Mouse (Mus musculus) CD4-positive, CD25-positive, alpha-beta regulatory T cell, adult 2 months (primary cell): ENCODE measurements around the gene Pla2g4e.
"Not testable (repeated sequence)": the region's sequence is repeated elsewhere in the genome, so short reads cannot be mapped to it uniquely, and the experiment has no call there.

ENCODE experiments used
- DNase-seq: peaks from one replicate; pipeline ENCODE4 v3.0.0-alpha.2; 2012; ENCODE audit warnings: low read depth, low spot score

The Pla2g4e gene

GRCm38 (mm10) chr2:120244679-120245420 is at the start of gene Pla2g4e:
TSS of gene Pla2g4e (minus strand) at chr2:120245335.
- DNase-seq: no peak

- DNase-seq: no peak
Measured at GRCm38 (mm10) chr2:120291471-120292078, 46.4 kb upstream of the Pla2g4e start.

DNA sequence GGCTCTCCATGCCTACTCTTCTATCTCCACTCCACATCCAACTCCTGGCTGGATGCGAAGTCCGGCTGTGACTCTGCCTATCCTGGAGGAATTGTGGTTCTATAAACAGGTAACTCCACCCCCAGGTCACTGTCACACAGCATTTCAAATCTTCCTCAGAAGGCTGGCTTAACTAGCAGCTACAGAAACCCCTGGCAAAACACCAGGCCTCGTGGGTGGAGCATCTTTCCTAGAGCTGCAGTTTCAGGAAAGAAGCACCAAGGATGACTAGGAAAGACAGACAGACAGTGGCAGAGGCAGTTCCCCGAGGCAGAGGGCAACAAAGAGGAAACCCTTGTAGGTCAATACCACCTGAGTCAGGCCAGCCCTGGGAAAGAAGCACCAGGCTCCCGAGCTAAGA is 43.9 kb upstream of the Pla2g4e start, which contains the start of gene Pla2g4d:
Gene Pla2g4d, minus strand, starts transcription at position 203 of the 400 bp plus-strand sequence.
- no peak for DNase-seq

DNA sequence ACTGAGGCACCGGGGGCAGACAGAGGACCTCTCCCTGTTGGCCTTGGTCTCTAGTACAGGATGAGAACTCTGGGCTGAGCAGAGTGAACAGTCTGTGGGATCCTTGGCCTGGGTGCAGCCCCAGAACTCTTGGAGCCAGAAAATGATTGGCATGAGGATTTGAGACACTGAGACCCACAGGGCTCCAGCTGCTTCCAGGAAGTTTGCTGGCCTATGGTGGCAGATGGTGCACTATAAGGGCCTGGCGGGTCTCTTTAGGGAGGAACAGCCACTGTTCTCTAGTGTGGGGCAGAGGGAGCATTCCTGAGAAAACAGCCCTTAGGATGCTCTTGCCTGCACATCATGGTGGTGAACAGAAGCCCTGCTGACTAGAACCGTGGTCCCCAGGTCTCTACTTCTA is 43.3 kb upstream of the Pla2g4e start:
- no peak for DNase-seq

- no peak for DNase-seq
Measured at GRCm38 (mm10) chr2:120285639-120286038, 40.5 kb upstream of the Pla2g4e start.

GRCm38 (mm10) chr2:120284705-120285104 is 39.6 kb upstream of the Pla2g4e start:
- no peak for DNase-seq

GRCm38 (mm10) chr2:120284094-120284493 is 39.0 kb upstream of the Pla2g4e start:
- DNase-seq: no peak

GRCm38 (mm10) chr2:120283550-120283949 is 38.4 kb upstream of the Pla2g4e start:
- DNase-seq: no peak

DNA sequence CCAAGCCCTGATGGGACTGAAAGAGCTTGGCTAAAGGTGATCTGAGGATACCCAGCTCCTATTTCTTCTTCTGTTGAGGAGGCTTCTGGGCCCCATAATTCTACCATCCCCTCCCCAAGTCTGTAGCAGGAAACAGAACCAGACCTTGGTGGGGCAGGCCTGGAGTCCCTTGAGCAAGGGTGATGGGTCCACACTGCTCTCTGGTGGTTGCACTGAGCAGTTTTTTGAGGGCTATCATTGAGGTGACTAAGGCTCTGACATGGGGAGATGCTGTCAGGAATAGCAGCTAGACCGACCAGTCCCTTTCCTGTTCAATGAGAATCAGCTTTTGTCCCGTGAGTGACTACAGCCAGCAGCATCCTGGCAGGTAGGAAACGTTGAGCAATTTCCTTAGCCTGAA is 36.1 kb upstream of the Pla2g4e start:
- no peak for DNase-seq

GRCm38 (mm10) chr2:120279961-120280360 is 34.8 kb upstream of the Pla2g4e start:
- DNase-seq: peak; percentile 67

DNA sequence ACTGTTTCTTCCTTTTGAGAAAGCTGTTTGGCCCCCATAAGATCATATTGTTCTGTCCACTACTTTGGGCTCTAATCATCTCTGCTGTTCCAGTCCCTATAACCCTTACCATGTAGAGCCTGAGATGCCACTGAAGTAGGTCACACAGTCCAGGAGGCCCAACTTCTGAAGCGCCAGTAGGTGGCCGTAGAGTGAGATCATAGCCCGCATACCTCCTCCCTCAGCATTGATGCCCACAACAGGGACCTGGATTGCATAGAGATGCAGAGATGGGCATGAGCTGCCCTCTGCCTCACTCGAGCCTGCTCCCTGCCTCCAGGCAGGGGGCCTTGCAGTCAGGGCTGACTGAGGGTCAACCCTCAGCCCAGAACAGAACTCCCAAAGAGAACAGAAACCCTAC is 31.8 kb upstream of the Pla2g4e start:
- no peak for DNase-seq

- peak; percentile 12 for DNase-seq
Measured at GRCm38 (mm10) chr2:120268635-120269034, 23.5 kb upstream of the Pla2g4e start.

DNA sequence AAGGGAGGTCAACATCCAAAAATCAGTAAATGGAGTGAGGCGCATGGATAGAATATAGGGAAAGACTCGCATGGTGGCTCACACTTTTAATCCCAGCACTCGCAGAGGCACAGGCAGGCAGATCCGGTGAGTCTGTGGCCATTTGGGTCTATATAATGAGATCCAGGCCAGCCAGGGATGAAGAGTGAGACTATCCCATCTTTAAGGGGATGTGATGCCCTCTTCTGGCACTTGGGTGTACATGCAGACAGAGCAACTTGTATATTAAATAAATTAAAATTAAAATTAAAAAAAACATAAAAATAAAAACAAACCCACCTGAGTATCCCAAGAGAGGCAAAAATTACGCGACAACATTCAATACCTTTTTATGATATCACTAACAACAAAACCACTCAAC is 20.4 kb upstream of the Pla2g4e start:
- DNase-seq: no peak

DNA sequence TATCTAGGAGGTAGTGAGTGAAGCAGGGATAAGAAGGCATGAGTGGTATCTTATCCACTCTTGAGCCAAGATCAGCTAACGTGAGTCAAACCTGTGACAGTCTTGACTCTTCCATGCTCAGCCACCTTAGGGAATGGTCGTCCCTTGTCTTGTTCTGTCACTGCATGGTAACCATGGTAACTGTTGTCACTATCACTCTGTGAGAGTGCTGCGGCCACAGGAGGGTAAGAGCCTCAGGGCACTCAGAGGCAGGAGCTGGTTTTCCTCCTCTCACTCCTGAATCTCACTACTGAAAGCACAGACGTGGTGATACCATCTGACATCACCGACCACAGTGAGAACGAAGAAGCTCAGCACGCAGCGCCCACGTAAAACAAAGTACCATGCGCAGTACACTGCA is 19.7 kb upstream of the Pla2g4e start:
- DNase-seq: no peak

- no peak for DNase-seq
Measured at GRCm38 (mm10) chr2:120262876-120263275, 17.7 kb upstream of the Pla2g4e start.

- no peak for DNase-seq
Measured at GRCm38 (mm10) chr2:120261346-120261745, 16.2 kb upstream of the Pla2g4e start.

DNA sequence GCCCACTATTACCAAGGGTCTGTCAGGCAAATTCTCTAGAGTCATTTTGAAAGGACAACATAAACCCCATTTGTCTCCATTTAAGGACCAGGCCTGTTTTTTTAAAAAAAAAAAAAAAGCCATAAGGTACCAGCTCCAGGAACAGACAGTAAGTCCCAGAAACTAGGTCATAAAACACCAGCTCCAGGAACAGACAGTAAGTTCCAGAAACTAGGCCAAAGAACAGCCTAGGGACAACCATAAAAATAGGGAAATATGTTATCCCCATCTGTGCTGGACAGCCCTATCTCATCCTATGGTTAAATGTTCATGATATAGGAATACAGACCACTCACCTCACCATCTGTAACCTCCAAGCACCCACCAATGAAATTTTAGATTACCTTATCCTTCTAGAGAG is 11.1 kb upstream of the Pla2g4e start:
- DNase-seq: no peak

DNA sequence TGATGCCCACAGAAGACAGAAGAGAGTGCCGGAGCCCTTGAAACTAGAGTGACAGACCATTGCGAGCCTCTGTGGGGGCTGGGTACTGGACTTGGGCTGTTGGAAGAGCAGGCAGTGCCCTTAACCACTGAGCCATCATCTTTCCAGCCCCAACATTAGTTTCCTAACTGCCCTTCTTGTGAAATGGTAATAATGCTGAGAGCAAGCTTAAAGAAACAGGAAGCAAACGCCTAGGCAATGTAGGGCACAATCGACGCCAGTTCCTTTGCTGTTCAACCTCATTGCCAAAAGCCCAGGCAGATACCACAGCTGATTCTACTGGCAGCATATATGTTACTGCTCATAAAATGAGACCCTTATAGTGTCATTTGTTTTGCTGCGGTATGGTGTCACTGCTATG is 7.5 kb upstream of the Pla2g4e start:
- DNase-seq: no peak

- no peak for DNase-seq
Measured at GRCm38 (mm10) chr2:120245421-120246016, 384 bp upstream of the Pla2g4e start.

GRCm38 (mm10) chr2:120243995-120244394 is 1.1 kb downstream of the Pla2g4e start:
- DNase-seq: no peak

DNA sequence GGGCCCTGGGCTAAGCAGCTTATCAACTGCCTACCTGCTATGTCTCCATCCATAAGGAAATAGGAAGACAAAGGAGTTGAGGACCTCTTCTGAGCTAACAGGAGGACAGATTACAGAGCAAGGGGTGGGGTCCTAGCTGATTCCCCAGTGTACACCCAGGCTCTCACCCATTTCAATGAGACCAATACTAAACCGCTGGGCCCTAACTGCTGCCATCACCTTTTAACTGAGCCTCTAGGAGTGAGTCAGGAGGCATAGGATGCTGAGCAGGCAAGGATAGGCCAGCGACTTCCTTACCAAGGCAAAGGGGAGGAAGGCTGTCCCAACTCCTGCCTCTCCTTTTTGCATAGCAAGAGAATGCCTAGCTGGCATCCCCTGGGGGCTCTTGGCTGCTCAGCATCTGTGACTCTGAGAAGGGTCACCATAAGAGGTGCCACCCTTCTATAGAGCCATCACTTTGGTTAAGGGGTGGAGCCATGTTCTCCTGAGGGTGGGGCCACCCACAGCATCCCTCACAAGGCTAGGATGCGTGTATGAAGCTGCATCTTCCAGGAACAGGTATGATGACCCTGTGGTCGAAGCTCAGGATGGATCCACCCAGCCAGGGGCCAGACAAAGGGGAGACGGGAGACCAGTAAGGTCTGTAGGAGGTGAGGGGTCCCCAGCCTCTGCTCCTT is 2.2 kb downstream of the Pla2g4e start:
- DNase-seq: no peak

- not testable (repeated sequence) for DNase-seq
Measured at GRCm38 (mm10) chr2:120238733-120239132, 6.4 kb downstream of the Pla2g4e start.
